Mouse (Mus musculus) left cerebral cortex, postnatal 14 days (tissue): ENCODE results near the gene Uck2. TPM values are rescaled to one million over a fixed set of nuclear protein-coding genes. Genes with fewer than 3 reads are reported as not detected.

Experiments used
- DNase-seq, 2 experiments: peaks; one replicate each; pipeline ENCODE4 v3.0.0; 2021 to 2022; ENCODE audit warnings: low spot score in 2 of 2, mixed read lengths in 1 of 2
- intact Hi-C: fragments of 180-260 bp; cut with DNase I; formaldehyde crosslinking; loops from one replicate; pipeline ENCODE4 v1.15.1; 2025
- microRNA-seq, 2 experiments: library from miRNA; unstranded; fragments of <30 nt; microRNA quantifications; one replicate each; pipeline ENCODE4 v1.2.0; 2022
- total RNA-seq, 2 experiments: library from RNA; stranded (reverse); gene quantifications; 2 replicates each; pipeline ENCODE4 v1.2.3; 2021

The Uck2 gene
- total RNA-seq, 2 experiments from 2014 or later = 74.1 to 81.2 TPM

GRCm38 (mm10) chr1:167231612-167232283 is 53.4 kb downstream of the Uck2 start:
- DNase-seq = peak in 1 of 2 experiments; percentile 18

GRCm38 (mm10) chr1:167230930-167231611 is 54.0 kb downstream of the Uck2 start:
- DNase-seq = peak in 1 of 2 experiments; percentile 48
- intact Hi-C loops = no loop called here

More at GRCm38 (mm10) chr1:167231612-167232283, 53.4 kb downstream of the Uck2 start:
- intact Hi-C loops = loop anchor here (2.0 kb wide), 1 partner anchor 53 kb away; the partner anchor contains the start of gene Uck2

- no peak for DNase-seq
- intact Hi-C loops = no loop called here
Measured at GRCm38 (mm10) chr1:167222382-167223010, 62.6 kb downstream of the Uck2 start.

GRCm38 (mm10) chr1:167220303-167221174 is 64.6 kb downstream of the Uck2 start:
- intact Hi-C loops = loop anchor here (1.0 kb wide), 1 partner anchor 117 kb away; no protein-coding TSS in a partner anchor
- DNase-seq = peak; percentile 90 to 93

GRCm38 (mm10) chr1:167215460-167215859 is 69.7 kb downstream of the Uck2 start:
- DNase-seq = no peak
- intact Hi-C loops = no loop called here

- no peak for DNase-seq
- intact Hi-C loops = loop anchor here (2.0 to 5.0 kb wide), 4 partner anchors 210 to 785 kb away; partner anchors contain the start of gene Fam78b
Measured at GRCm38 (mm10) chr1:167212710-167213109, 72.4 kb downstream of the Uck2 start.

- peak; percentile 71 to 76 for DNase-seq
- intact Hi-C loops = loop anchor here (2.0 to 5.0 kb wide), 4 partner anchors 210 to 785 kb away; partner anchors contain the start of gene Fam78b
Measured at GRCm38 (mm10) chr1:167211979-167212614, 73.0 kb downstream of the Uck2 start.

GRCm38 (mm10) chr1:167208816-167209215 is 76.3 kb downstream of the Uck2 start:
- DNase-seq = no peak
- intact Hi-C loops = no loop called here

- intact Hi-C loops = no loop called here
- no peak for DNase-seq
Measured at GRCm38 (mm10) chr1:167205177-167205750, 79.9 kb downstream of the Uck2 start.

GRCm38 (mm10) chr1:167204421-167204820 is 80.7 kb downstream of the Uck2 start:
- no peak for DNase-seq
- intact Hi-C loops = no loop called here

- intact Hi-C loops = no loop called here
- DNase-seq = no peak
Measured at GRCm38 (mm10) chr1:167194766-167195165, 90.4 kb downstream of the Uck2 start.

GRCm38 (mm10) chr1:167187791-167188190 is 97.3 kb downstream of the Uck2 start:
- intact Hi-C loops = no loop called here
- no peak for DNase-seq

- intact Hi-C loops = no loop called here
- DNase-seq = peak; percentile 28 to 47
Measured at GRCm38 (mm10) chr1:167181919-167182616, 103.1 kb downstream of the Uck2 start.

Small RNAs within 50 kb of the gene (microRNA-seq; reads per million reads assigned to microRNA genes)
- gene Mir6347 = 0 reads per million in 2 experiments

Other genes starting within 250 kb of the Uck2 start
- 10 to 100 TPM; 44.0 to 46.4 TPM for gene Tmco1, start 23.1 kb upstream of the Uck2 start, total RNA-seq
- 10 to 100 TPM; 15.3 to 17.7 TPM for gene Aldh9a1, start 64.7 kb upstream of the Uck2 start, total RNA-seq
- 100 to 1,000 TPM; 152 to 157 TPM for gene Mgst3, start 108.5 kb upstream of the Uck2 start, total RNA-seq
- gene Lrrc52, start 181.5 kb upstream of the Uck2 start, total RNA-seq = not detected